Mouse (Mus musculus): ENCODE results near the gene Folr1. TPM values are rescaled to one million over a fixed set of nuclear protein-coding genes. Genes with fewer than 3 reads are reported as not detected.
A peak's percentile ranks its signal among the peaks of the same experiment; 100 is the strongest.

The Folr1 gene
- polyA plus RNA-seq, 1 experiment from 2014 or later = 11.9 TPM

DNA sequence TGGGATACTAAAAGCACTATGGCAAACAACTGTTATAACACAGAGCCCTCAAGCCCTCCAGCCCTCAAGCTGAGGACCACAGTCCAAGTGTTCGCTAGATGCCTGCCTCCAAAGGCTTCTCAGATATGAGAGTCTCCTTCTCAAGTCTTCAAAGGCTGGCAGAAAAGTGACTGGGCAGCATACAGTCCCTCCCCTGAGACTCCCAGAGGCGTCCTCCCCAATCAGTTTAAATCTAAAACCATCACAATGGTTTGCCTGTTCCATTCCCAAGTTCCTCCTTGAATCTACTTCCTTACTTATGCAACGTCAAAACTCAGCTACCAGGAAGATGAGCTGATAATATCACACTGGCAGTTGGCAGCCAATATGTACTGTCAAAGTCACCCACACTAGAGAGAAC is 7.2 kb downstream of the Folr1 start, which contains the start of gene Anapc15:
Gene Anapc15, plus strand, starts transcription at position 301 of the 400 bp plus-strand sequence.
- Histone ChIP-seq H3K9me3 (no peaks in the 10 kb centered on the region), H3K36me3 (replicated peaks) (no peaks in the 10 kb centered on the region), H3K4me3 (no peak within 1 kb of the TSS), H3K27me3 (ENCODE audit: poor library complexity, severe bottlenecking) (no peaks in the 10 kb centered on the region), H3K4me1 (peaks cover 15% of the 10 kb centered on the region), H3K27ac (no peak within 1 kb of the TSS)
- DNase-seq (ENCODE audit: extremely low spot score, low spot score) = no peak
- 83% methylated on average over 3 of the region's 3 CpGs for WGBS

DNA sequence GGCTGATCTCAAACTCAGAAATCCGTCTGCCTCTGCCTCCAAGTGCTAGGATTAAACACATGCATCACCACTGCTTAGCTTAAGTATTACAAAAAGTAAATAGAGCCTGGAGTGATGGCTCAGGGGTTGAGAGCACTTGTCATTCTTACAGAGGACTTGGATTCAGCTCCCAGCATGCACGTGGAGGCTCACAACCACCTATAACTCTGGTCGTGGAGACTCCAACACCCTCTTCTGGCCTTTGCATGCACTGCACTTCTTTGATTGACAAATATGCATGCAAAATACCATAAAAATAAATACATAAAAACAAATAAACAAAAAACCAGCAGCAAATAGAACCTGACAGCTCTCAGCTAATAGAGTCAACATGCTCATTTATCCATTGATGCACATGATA is 8.3 kb downstream of the Folr1 start:
- WGBS = 67% methylated on average over 3 of the region's 3 CpGs
- no peak for DNase-seq (ENCODE audit: extremely low spot score, low spot score)
- Histone ChIP-seq H3K27me3 (ENCODE audit: poor library complexity, severe bottlenecking) (no peaks in the 10 kb centered on the region), H3K9me3 (no peaks in the 10 kb centered on the region), H3K27ac (no peak overlapping the region), H3K4me3 (no peak overlapping the region), H3K36me3 (replicated peaks) (no peaks in the 10 kb centered on the region), H3K4me1 (peaks cover 9% of the 10 kb centered on the region; the same call in 1 of the 2 replicates)

DNA sequence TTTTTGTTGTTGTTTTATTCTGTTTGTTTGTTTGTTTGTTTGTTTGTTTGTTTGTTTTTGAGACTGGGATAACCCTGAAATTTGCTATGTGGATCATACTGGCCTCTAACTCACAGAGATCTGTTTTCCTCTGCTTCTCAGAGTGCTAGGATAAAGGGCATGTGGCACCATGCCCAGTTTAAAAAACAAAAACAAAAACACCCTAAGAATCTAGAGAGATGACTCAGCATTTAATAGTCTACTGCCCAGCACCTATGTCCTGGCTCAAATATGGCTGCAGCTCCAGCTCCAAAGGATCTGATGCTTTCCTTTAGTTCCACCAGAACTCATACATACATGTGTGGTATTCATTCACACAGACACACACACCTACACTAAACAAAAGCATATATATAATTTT is 9.6 kb downstream of the Folr1 start:
- Histone ChIP-seq H3K4me3 (no peak overlapping the region), H3K27ac (no peak overlapping the region), H3K9me3 (no peaks in the 10 kb centered on the region), H3K27me3 (ENCODE audit: poor library complexity, severe bottlenecking) (no peaks in the 10 kb centered on the region), H3K4me1 (no peaks in the 10 kb centered on the region), H3K36me3 (replicated peaks) (no peaks in the 10 kb centered on the region)
- DNase-seq (ENCODE audit: extremely low spot score, low spot score) = no peak

DNA sequence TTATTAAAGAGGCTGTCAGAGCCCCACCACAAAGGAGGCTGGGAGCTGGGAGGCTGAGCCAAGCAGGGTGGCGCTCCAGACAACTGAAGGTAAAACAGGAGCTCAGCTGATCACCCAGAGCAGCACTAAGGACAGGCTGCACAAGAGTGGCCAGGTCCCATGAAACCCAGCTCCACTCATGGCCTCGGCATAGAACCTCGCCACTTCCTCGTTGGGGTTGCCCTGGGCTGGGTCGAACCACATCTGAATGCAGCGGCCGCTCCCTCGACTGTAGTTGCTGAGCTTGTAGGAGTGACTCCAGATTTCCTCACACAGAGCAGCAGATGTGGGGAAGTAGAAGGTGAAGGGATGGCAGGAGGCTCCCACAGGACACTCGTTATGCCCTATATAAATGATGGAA is 12.2 kb downstream of the Folr1 start:
- DNase-seq (ENCODE audit: extremely low spot score, low spot score) = no peak
- H3K27me3 ChIP-seq (ENCODE audit: poor library complexity, severe bottlenecking) = no peaks in the 10 kb centered on the region
- H3K4me3 ChIP-seq = no peak overlapping the region
- 87% methylated on average over 9 of the region's 9 CpGs for WGBS
- no peak overlapping the region for H3K27ac ChIP-seq
- no peaks in the 10 kb centered on the region for H3K4me1 ChIP-seq
- H3K36me3 ChIP-seq (replicated peaks) = no peaks in the 10 kb centered on the region
- H3K9me3 ChIP-seq = no peaks in the 10 kb centered on the region

DNA sequence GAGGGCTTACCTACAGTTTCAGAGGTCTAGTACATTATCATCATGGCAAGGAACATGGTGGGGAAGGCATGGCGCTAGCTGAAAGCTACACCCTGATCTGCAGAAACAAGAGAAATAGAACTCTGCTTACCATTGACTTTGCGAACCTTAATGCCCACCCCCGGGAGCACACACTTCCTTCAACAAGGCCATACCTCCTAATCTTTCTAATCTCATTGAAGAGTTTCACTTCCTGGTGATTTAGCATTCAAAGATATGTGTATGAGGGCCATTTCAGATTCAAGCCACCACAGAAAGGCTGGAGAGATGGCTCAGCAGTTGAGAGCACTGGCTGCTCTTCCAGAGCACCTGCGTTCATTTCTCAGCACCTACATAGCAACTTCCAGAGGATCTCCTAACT is 13.5 kb downstream of the Folr1 start, which contains the start of gene Folr2:
Gene Folr2, minus strand, starts transcription at position 101 of the 400 bp plus-strand sequence.
- H3K27ac ChIP-seq = no peak within 1 kb of the TSS
- H3K36me3 ChIP-seq (replicated peaks) = no peaks in the 10 kb centered on the region
- H3K4me3 ChIP-seq = no peak within 1 kb of the TSS
- no peaks in the 10 kb centered on the region for H3K27me3 ChIP-seq (ENCODE audit: poor library complexity, severe bottlenecking)
- DNase-seq (ENCODE audit: extremely low spot score, low spot score) = no peak
- no peaks in the 10 kb centered on the region for H3K4me1 ChIP-seq
- 91% methylated on average over 4 of the region's 4 CpGs for WGBS
- H3K9me3 ChIP-seq = no peaks in the 10 kb centered on the region

DNA sequence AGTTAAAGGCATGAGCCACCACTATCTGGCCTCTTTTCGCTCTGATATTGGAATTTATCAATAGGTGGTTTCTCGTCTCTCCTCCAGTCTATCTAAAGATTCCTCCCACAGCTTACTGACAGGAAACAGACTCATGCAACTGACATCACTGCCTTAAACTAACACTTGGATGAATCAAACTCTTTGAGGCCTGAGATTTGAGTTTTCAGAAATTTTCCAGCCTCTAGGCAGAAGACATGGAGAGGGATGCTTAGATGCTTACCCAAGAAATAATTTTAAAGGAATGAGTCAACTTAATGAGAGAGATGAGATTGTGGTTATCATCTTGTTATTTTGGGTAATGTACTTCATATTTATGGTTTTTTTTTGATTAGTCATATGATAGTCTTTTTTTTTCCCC is 16.8 kb downstream of the Folr1 start:
- no peaks in the 10 kb centered on the region for H3K9me3 ChIP-seq
- H3K27ac ChIP-seq = no peak overlapping the region
- no peaks in the 10 kb centered on the region for H3K36me3 ChIP-seq (replicated peaks)
- 88% methylated on average over 2 of the region's 2 CpGs for whole genome bisulfite sequencing
- no peaks in the 10 kb centered on the region for H3K27me3 ChIP-seq (ENCODE audit: poor library complexity, severe bottlenecking)
- no peak for DNase-seq (ENCODE audit: extremely low spot score, low spot score)
- H3K4me3 ChIP-seq = no peak overlapping the region
- H3K4me1 ChIP-seq = no peaks in the 10 kb centered on the region

DNA sequence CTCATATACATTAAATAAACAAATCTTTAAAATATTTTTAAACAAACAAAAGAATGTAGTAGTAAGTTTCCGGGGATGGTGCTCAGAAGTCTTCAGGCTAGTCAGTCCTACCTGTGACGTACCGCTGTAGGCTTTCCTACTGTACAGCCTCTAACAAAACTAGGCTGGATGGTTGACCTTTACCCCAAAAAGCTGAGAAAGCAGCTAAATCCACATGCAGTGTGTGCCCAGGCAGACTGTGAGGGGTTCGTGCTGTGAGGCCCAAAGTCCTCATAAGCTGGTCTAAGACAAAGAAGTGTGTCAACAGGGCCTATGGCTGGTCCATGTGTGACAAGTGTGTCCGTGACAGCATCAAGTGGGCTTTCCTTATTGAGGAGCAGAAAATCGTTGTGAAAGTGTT is 17.7 kb downstream of the Folr1 start:
- Histone ChIP-seq H3K9me3 (no peaks in the 10 kb centered on the region), H3K4me1 (no peaks in the 10 kb centered on the region), H3K27me3 (ENCODE audit: poor library complexity, severe bottlenecking) (no peaks in the 10 kb centered on the region), H3K36me3 (replicated peaks) (no peaks in the 10 kb centered on the region), H3K4me3 (no peak overlapping the region), H3K27ac (no peak overlapping the region)
- no peak for DNase-seq (ENCODE audit: extremely low spot score, low spot score)
- 89% methylated on average over 6 of the region's 6 CpGs for WGBS

DNA sequence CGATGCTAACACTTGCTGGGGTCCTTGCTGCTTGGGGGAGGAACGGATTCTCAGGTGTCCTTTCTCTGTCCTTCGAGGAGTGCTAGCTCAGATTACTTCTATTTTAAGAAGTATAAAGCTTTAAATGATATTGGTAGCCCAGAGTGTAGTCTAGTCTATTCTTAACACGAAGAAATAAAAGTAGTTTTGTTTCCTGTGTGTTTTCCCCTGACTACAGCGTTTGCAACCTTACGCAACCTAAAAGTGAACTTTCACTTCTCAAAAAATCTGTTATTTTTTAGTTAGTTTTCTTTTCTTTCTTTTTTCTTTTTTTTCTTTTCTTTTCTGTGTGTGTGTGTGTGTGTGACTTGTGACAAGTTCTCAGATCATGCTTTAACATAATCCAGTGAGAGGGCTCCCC is 18.9 kb downstream of the Folr1 start:
- DNase-seq (ENCODE audit: extremely low spot score, low spot score) = no peak
- WGBS = 89% methylated on average over 6 of the region's 6 CpGs

DNA sequence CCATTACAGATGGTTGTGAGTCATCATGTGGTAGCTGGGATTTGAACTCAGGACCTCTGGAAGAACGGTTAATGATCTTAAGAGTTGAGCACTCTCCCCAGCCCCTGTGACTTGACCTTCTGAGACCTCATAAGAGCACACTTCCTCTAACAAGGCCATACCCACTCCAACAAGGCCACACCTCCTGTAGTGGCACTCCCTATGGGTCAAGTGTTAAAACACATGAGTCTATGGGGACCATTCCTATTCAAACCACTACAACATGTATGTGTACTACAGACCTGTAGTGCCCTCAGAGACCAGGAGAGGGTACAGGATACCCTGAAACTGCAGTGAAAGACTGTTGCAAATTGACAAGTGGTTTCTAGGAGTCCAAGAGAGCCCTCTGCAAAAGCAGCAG is 22.7 kb downstream of the Folr1 start:
- no peak for DNase-seq (ENCODE audit: extremely low spot score, low spot score)
- Histone ChIP-seq H3K4me3 (no peak overlapping the region), H3K27ac (no peak overlapping the region), H3K36me3 (replicated peaks) (no peaks in the 10 kb centered on the region), H3K4me1 (no peaks in the 10 kb centered on the region), H3K9me3 (no peaks in the 10 kb centered on the region), H3K27me3 (ENCODE audit: poor library complexity, severe bottlenecking) (no peaks in the 10 kb centered on the region)
- 97% methylated on average over 1 of the region's 1 CpGs for WGBS

More for the DNA sequence above, 18.9 kb downstream of the Folr1 start:
- Histone ChIP-seq H3K27me3 (ENCODE audit: poor library complexity, severe bottlenecking) (no peaks in the 10 kb centered on the region), H3K27ac (no peak overlapping the region), H3K36me3 (replicated peaks) (no peaks in the 10 kb centered on the region), H3K4me3 (no peak overlapping the region), H3K4me1 (no peaks in the 10 kb centered on the region), H3K9me3 (no peaks in the 10 kb centered on the region)

DNA sequence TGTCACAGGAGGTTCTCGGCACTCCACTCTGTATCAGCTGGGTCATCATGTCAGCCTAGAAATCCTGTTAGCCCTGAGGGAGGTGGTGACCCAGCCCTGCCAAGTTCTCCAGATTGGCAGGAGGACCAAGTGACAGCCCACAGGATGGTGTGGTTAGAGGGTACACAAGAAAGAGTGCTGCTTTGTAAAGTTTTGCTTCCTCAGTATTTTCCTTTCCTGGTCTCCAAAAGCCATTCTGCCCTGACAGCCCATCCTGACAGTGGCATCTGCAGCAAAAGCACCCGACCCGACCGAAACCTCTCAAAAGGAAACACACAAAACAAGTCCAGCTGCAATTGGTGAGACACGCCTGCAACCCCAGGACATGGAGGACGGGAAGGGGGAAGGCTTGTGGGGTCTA is 26.4 kb downstream of the Folr1 start:
- Histone ChIP-seq H3K9me3 (no peaks in the 10 kb centered on the region), H3K27ac (no peak overlapping the region), H3K4me3 (no peak overlapping the region), H3K4me1 (0 out of 2 replicates have a peak, but pooled peaks cover under 1% of the 10 kb centered on the region), H3K36me3 (replicated peaks) (no peaks in the 10 kb centered on the region), H3K27me3 (ENCODE audit: poor library complexity, severe bottlenecking) (no peaks in the 10 kb centered on the region)
- DNase-seq (ENCODE audit: extremely low spot score, low spot score) = no peak
- 78% methylated on average over 6 of the region's 6 CpGs for WGBS

DNA sequence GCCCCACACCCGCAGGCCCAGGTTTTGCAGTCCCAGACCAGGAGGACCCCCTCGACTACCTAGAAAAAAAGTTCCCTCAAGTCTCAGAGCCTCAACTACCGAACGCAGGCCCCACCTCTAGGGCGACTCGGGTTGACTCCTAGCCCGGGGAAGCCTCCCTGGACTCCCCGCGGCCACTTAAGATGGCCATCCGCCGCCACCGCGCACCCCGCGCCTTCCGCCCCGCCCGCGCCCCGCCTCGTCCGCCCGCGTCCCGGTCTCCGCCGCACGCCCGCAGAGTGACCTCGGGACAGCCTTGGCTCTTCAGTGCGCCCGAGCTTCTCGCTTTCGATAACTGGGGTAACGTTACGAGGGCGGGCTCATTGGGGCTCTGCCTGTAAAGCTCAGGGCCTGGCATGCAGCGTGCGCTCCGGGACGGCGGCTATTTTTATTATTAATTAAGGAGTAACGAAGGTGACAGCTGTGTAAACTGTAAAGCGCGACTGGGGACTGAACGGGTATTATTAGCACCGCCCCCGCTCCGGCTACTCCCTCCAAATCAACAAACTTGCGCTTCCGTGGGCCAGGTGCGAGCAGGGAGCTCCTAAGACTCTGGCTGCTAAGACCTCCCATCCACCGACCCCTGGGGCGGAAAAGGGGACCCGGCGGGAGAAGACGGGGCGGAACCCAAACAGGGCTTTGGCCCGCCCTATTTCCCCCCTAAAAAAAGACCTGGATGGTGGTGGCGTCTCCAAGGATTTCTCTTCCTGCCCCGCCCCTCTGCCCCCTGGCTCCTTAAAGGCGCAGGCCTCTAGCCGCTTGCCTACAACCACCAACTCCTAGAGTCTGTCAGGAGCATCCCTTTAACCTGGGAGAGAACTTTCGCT is 32.7 kb downstream of the Folr1 start, which contains the start of gene Inppl1:
Gene Inppl1, minus strand, starts transcription at position 624 of the 866 bp plus-strand sequence.
- peak within 1 kb of the TSS; percentile 99 for H3K27ac ChIP-seq
- H3K4me1 ChIP-seq = peaks cover 54% of the 10 kb centered on the region
- H3K9me3 ChIP-seq = no peaks in the 10 kb centered on the region
- H3K27me3 ChIP-seq (ENCODE audit: poor library complexity, severe bottlenecking) = no peaks in the 10 kb centered on the region
- H3K36me3 ChIP-seq (replicated peaks) = peaks cover 19% of the 10 kb centered on the region
- under 1% methylated on average over 64 of the region's 64 CpGs for WGBS
- DNase-seq (ENCODE audit: extremely low spot score, low spot score) = peak; percentile 89
- peak within 1 kb of the TSS; percentile 99 for H3K4me3 ChIP-seq

DNA sequence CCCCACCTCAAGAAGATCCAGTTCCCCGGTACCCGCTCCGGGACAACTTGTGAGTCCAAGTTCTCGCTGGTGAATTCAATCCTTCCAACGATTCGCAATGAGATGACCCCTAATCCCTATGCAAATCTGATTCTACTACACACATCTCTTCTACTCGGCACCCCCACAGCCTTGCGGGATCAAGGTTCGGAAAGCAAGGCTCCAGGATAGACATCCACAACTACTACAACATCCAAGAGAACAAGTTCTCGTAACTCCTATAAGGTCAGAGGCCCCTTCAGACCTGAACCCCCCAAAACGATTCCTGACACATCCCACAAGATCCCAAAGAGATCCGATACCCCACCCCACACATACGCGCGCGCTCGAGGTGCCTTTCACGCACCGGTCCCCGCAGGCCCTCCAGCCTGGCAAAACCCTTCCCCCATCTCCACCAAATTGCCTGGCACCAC is 33.4 kb downstream of the Folr1 start:
- Histone ChIP-seq H3K27me3 (ENCODE audit: poor library complexity, severe bottlenecking) (no peaks in the 10 kb centered on the region), H3K27ac (peak overlapping the region; percentile 99), H3K4me1 (peaks cover 54% of the 10 kb centered on the region), H3K36me3 (replicated peaks) (peaks cover 26% of the 10 kb centered on the region), H3K4me3 (peak overlapping the region; percentile 99), H3K9me3 (no peaks in the 10 kb centered on the region)
- DNase-seq (ENCODE audit: extremely low spot score, low spot score) = no peak
- under 1% methylated on average over 20 of the region's 20 CpGs for WGBS

Data from forebrain, embryonic 10.5 days (tissue).